Mouse (Mus musculus): ENCODE results near the gene Castor1.

Castor1 gene

GRCm38 (mm10) chr11:4207655-4208054 lies 10.4 kb upstream of the Castor1 start:
- DNase-seq, result no peak

DNA sequence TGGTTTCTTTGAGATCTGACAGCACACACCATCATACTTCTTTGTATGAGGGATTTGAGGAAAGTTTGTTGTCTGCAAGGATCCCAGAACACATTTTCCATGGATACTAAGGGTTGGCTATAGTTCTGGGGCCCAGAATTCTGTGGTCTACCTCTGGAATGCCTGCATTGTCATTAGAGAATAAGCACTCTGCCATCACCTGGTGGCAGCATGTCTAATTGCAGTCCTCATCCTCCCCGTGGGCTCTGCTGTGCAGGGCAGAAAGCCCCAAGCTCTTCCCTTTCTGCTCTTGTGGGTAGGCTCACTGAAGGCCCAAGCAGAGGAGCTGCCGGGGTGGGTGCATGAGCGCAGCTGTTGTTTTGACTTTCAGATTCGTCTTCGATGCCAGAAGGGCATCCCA lies 8.5 kb upstream of the Castor1 start:
- DNase-seq, result no peak

- DNase-seq, result no peak
Observed at GRCm38 (mm10) chr11:4210786-4211185, 7.2 kb upstream of the Castor1 start.

GRCm38 (mm10) chr11:4213107-4213506 lies 4.9 kb upstream of the Castor1 start:
- DNase-seq, result no peak

DNA sequence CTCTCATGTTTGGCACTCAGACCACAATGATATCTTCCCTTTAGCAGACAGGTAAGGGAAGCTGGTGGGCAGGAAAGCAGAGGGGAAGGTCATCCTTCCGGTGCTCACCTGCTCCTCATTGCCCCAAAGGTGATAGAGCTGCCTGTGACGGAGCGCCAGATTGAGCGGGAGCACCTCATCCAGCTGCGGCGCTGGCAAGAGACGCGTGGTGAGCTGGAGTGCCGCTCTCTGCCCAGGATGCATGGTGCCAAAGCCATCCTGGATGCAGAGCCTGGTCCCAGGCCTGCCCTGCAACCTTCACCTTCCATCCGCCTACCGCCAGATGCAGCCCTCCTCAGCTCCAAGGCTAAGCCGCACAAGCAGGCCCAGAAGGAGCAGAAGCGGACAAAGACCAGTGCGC lies 3.5 kb upstream of the Castor1 start:
- no peak for DNase-seq

DNA sequence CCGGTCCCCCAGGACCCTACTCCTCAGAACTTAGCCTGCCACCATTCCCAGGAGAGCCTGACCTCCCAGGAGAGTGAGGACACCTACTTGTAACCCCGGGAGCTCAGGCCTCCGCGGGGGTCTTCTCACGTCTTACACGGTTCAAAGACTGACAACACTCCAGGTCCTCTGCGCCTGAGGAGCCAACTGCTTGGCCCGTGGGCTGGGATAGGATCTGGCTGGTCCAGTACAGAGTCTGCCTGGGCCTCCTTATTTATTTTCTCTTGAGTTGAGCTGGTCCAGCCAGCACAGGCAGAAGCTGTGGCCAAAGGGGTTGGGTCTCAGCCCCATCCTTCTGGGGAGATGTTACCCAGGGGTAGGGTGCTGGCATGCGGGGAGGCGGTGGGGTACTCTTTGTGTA lies 3.0 kb upstream of the Castor1 start:
- no peak for DNase-seq

DNA sequence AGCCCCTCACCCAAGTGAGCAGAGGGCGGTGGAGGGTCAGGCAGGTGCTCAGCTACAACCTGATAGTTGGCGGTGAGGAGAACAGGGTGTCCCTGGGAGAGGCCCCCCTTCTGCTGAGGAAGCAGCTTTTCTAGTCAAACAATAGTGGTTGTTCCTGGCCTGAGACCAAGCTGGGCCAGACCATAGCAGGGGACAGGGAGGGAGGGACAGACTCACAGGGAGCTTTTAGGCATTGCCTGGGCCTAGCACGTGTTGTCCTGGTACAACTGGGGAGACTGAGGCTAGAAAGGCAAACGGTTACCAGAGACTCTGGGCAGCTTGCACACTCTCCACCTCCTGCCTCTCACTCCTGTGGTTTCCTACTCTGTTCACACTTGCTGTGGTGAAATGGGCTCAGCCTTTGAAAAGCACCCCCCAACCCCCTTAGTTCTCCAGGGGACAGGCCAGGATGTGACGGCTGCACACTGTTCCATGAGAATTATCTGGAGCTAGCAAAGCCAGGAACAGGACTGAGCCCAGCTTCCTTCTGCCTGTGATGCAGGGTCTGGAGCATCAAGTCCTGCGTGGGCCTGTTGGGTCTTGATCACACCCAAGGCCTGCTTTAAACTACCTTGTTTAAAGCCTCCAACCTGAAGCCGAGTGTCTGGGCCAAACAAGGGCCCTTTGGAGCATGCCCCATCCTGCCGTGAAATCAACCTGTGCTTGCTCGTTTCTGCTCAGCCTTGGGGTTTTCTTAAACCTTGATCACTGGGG lies 1.6 kb upstream of the Castor1 start:
- DNase-seq, result no peak

GRCm38 (mm10) chr11:4218637-4219036 lies 612 bp downstream of the Castor1 start:
- DNase-seq, result no peak

- peak; percentile 52 for DNase-seq
Observed at GRCm38 (mm10) chr11:4219317-4219751, 1.3 kb downstream of the Castor1 start.

DNA sequence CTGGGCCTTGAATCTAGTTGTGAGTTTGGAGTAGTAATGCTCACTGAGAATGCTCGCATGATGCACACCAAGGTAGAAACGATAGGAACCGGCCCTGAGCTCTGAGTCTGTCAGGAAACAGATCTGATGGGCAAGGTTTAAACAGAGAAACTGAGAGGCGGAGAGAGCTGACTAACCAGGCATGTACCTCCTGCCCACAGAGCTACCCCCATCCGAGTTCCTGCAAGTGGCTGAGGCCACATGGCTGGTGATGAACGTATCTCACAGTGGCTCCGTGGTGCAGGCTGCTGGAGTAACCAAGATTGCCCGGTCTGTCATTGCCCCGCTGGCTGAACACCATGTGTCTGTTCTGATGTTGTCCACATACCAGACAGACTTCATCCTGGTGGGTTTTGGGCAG lies 1.9 kb downstream of the Castor1 start:
- no peak for DNase-seq

GRCm38 (mm10) chr11:4220443-4221400 lies 2.7 kb downstream of the Castor1 start:
- DNase-seq, result peak; percentile 63

- no peak for DNase-seq
Observed at GRCm38 (mm10) chr11:4222046-4222950, 4.3 kb downstream of the Castor1 start.

DNA sequence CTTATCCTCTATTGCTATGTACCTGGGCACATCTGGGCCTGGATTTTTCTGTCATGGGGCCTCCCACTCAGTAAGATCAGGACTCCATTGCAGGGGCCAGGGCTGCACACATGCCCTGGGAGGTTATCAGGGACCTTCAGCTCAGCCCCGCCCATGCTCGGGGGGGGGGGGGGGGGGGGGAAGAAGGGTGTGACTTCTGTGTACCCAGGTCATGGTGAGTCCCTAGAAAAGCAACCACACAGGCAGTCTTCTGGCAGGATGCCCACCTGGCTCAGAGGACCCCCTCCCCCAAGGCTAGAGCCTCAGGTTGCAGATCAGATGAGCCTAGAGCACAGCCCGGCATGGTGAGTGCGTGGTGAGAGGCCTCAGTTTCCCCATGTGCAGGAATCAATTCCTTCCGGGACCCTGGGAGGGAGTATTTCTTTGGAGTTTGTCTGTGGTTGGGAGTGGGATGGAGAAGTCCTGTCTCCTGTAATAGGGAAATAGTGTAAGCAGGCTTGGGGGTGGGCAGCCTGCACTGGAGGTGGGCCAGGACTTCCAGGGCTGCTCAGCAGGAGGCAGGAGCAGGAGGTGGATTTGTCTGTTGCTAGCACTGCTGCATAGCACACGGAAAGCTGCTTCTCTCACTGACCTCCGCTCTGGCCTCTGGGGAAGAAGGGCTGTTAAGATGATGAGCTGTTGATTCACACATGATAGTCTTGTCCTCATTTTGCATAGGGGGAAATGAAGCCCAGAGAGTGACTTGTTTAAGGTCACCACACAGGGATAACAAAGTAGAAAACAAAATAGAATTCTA lies 5.6 kb downstream of the Castor1 start:
- DNase-seq, result no peak

DNA sequence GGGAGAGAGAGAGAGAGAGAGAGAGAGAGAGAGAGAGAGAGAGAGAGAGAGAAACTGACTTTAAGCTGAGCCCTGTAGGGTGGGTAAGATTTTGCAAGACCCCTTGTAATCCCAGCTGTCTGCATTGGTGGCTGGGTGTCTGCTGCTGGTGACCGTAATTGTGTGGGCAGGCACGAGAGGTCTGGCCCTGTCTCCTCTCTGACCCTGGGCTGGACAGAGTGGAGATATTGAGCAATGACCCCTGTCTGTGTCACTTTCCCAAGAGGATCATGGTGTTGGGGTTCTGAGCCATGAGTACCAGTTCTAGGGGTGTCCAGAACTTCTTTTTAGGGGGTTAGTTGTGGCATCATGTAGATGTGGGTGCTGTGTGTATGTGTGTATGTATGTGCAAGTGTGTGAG lies 6.2 kb downstream of the Castor1 start:
- no peak for DNase-seq

GRCm38 (mm10) chr11:4226569-4227325 lies 8.7 kb downstream of the Castor1 start:
- DNase-seq, result no peak

DNA sequence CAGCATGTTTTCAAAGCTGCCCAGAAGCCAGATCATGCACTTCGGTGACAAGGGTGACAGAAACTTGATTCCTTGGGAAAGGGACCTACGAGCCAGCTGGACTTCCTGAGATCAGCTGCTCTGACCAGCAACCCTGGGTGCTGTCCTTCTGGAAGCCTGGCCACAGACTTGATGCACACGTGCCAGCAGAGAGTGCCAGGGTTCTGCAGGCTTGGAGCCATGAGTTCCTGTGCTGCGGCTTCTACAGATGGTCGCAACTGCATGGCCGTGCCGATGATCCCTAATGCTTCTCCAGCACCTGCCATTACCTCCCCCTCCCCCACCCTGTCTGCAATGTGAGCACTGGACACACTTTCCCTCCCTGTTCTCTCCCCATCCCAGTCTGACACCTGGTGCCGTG lies 10.4 kb downstream of the Castor1 start:
- DNase-seq, result peak; percentile 92

DNA sequence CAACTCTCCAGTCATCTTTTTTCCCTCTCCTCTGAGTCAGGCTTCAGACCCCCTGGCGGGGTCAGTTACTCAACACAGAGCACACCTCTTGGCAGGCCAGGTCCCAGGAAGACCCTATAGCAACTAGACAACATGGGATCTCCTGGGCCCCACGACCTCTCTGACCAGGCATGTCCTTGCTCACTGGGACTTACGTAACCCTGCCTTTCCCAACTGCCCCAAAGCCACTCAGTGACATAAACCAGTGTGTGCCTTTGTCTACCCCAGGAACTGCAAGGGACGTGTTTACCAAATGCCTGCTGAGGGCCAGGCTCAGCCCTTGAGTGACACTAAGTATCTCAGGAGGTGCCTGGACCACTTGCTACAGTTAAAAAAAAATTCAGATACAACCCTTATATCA lies 11.8 kb downstream of the Castor1 start:
- DNase-seq, result no peak

DNA sequence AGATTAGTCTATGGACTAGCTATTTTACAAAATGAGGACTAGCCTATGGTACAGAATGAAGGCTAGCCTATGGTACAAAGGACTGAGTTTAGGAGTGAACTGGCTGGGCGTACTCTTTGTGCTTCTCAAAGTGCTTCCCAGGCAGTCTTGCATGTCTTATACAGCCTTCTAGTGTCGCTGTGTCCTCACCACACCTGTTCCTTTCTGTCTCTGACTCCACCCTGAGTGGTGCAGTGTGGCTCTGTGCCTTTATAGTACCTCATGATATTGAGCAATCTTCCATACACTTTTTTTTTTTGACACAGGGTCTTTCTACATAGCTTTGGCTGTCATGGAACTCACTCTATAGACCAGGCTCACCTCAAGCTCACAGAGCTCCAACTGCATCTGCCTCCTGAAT lies 13.4 kb downstream of the Castor1 start:
- no peak for DNase-seq

GRCm38 (mm10) chr11:4232644-4233043 lies 14.6 kb downstream of the Castor1 start:
- no peak for DNase-seq

- DNase-seq, result no peak
Observed at GRCm38 (mm10) chr11:4235052-4235655, 17.1 kb downstream of the Castor1 start.
